Mouse (Mus musculus) embryonic fibroblast, embryonic 13.5 days (primary cell): ENCODE measurements around the gene Fbxl3. TPM values are rescaled to one million over a fixed set of nuclear protein-coding genes. Genes with fewer than 3 reads are reported as not detected.
A peak's percentile ranks its signal among the peaks of the same experiment; 100 is the strongest.

Experiments used
- H3K27ac ChIP-seq: 2 replicates; pipeline ENCODE4 v1.5.1; 2012; ENCODE audit warnings: low read length, control low read depth, inconsistent platforms; ENCODE audit not compliant: insufficient read depth
- H3K4me1 ChIP-seq: 2 replicates; pipeline ENCODE4 v1.6.1; 2011; ENCODE audit warnings: low read length; ENCODE audit not compliant: control insufficient read depth, insufficient read depth
- H3K4me3 ChIP-seq: 2 replicates; pipeline ENCODE4 v1.5.1; 2011; ENCODE audit warnings: mild to moderate bottlenecking, control low read depth, low read length; ENCODE audit not compliant: insufficient read depth
- CTCF ChIP-seq: IDR thresholded peaks from 2 replicates; pipeline ENCODE4 v1.5.1; 2011; ENCODE audit warnings: mild to moderate bottlenecking, control low read depth, low read length, moderate library complexity, borderline replicate concordance; ENCODE audit not compliant: insufficient read depth
- POLR2A ChIP-seq: IDR thresholded peaks from 2 replicates; pipeline ENCODE4 v1.6.1; 2011; ENCODE audit warnings: low read depth, mild to moderate bottlenecking, control low read depth, low read length, moderate library complexity
- polyA plus RNA-seq: library from polyadenylated mRNA; stranded (reverse); fragments of >200 nt; gene quantifications from 2 replicates; pipeline ENCODE4 v1.2.4, GENCODE M21; 2011; ENCODE audit warnings: low read depth; ENCODE audit not compliant: missing spikeins, insufficient read length

Fbxl3 gene
- polyA plus RNA-seq, 1 experiment: 66.4 TPM

GRCm38 (mm10) chr14:103101171-103101570, 1.8 kb upstream of the Fbxl3 start:
- TF ChIP-seq CTCF (no peak), POLR2A (no peak)
- no peak overlapping the region for H3K27ac ChIP-seq
- peaks cover 6% of the 10 kb centered on the region for H3K4me1 ChIP-seq
- no peak overlapping the region for H3K4me3 ChIP-seq

GRCm38 (mm10) chr14:103100296-103100695, 930 bp upstream of the Fbxl3 start:
- H3K27ac ChIP-seq: no peak overlapping the region

GRCm38 (mm10) chr14:103098587-103099235, 655 bp downstream of the Fbxl3 start:
- H3K4me3 ChIP-seq: peak overlapping the region; percentile 83
- no peak for TF ChIP-seq CTCF
- peak; percentile 44; the same call in 1 of the 2 replicates for TF ChIP-seq POLR2A
- peak overlapping the region; percentile 98 for H3K27ac ChIP-seq

More at GRCm38 (mm10) chr14:103100296-103100695, 930 bp upstream of the Fbxl3 start:
- TF ChIP-seq POLR2A (no peak), CTCF (no peak)
- H3K4me3 ChIP-seq: no peak overlapping the region
- peaks cover 6% of the 10 kb centered on the region for H3K4me1 ChIP-seq

GRCm38 (mm10) chr14:103098213-103098586, 1.2 kb downstream of the Fbxl3 start:
- peaks cover 6% of the 10 kb centered on the region for H3K4me1 ChIP-seq
- TF ChIP-seq POLR2A: no peak
- TF ChIP-seq CTCF: no peak
- H3K4me3 ChIP-seq: peak overlapping the region; percentile 77
- H3K27ac ChIP-seq: peak overlapping the region; percentile 47

More at GRCm38 (mm10) chr14:103098587-103099235, 655 bp downstream of the Fbxl3 start:
- peaks cover 6% of the 10 kb centered on the region for H3K4me1 ChIP-seq

- H3K4me3 ChIP-seq: no peak overlapping the region
- TF ChIP-seq CTCF: no peak
- TF ChIP-seq POLR2A: no peak
- H3K27ac ChIP-seq: no peak overlapping the region
- peaks cover 6% of the 10 kb centered on the region for H3K4me1 ChIP-seq
Observed at GRCm38 (mm10) chr14:103096621-103097020, 2.7 kb downstream of the Fbxl3 start.

GRCm38 (mm10) chr14:103095826-103096225, 3.5 kb downstream of the Fbxl3 start:
- H3K4me3 ChIP-seq: no peak overlapping the region
- no peak for TF ChIP-seq POLR2A
- TF ChIP-seq CTCF: no peak
- H3K4me1 ChIP-seq: peaks cover 6% of the 10 kb centered on the region
- no peak overlapping the region for H3K27ac ChIP-seq

DNA sequence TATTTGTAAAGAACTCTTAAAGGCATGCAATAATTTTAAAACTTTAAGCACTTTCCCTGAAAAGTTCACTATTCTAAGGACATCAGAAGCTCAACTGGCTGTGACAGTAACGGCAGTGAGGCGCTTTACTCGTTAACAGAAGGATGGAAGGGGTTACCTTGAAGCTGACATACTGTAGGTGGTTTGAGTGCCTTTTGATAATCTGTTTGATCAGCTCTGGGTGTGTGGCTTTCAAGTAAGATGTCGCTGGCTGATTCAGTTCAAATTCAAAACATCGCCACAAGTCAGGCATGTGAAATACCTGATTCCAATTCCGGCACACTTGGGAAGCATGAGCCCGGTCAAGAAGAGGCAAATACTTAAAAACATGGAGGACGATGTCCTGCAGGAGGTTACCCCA, 4.3 kb downstream of the Fbxl3 start:
- H3K4me3 ChIP-seq: no peak overlapping the region
- H3K4me1 ChIP-seq: peaks cover 6% of the 10 kb centered on the region
- TF ChIP-seq POLR2A (no peak), CTCF (no peak)
- no peak overlapping the region for H3K27ac ChIP-seq

GRCm38 (mm10) chr14:103093670-103094069, 5.7 kb downstream of the Fbxl3 start:
- TF ChIP-seq POLR2A: no peak
- no peak for TF ChIP-seq CTCF
- H3K4me1 ChIP-seq: peaks cover 6% of the 10 kb centered on the region

GRCm38 (mm10) chr14:103093236-103093635, 6.1 kb downstream of the Fbxl3 start:
- Histone ChIP-seq H3K4me1 (peaks cover 6% of the 10 kb centered on the region), H3K27ac (no peak overlapping the region), H3K4me3 (no peak overlapping the region)
- TF ChIP-seq POLR2A (no peak), CTCF (no peak)

More at GRCm38 (mm10) chr14:103093670-103094069, 5.7 kb downstream of the Fbxl3 start:
- Histone ChIP-seq H3K4me3 (no peak overlapping the region), H3K27ac (no peak overlapping the region)

- H3K4me1 ChIP-seq: no peaks in the 10 kb centered on the region
- H3K27ac ChIP-seq: no peak overlapping the region
- TF ChIP-seq POLR2A: no peak
- TF ChIP-seq CTCF: no peak
- H3K4me3 ChIP-seq: no peak overlapping the region
Observed at GRCm38 (mm10) chr14:103088624-103089023, 10.7 kb downstream of the Fbxl3 start.

- no peaks in the 10 kb centered on the region for H3K4me1 ChIP-seq
- no peak overlapping the region for H3K27ac ChIP-seq
- H3K4me3 ChIP-seq: no peak overlapping the region
- no peak for TF ChIP-seq POLR2A
- no peak for TF ChIP-seq CTCF
Observed at GRCm38 (mm10) chr14:103087846-103088245, 11.5 kb downstream of the Fbxl3 start.
